Mouse (Mus musculus): ENCODE data around the gene Card10. TPM values are rescaled to one million over a fixed set of nuclear protein-coding genes. Genes with fewer than 3 reads are reported as not detected.

Card10 gene
- polyA plus RNA-seq, 1 experiment from 2014 or later: 5.2 TPM

DNA sequence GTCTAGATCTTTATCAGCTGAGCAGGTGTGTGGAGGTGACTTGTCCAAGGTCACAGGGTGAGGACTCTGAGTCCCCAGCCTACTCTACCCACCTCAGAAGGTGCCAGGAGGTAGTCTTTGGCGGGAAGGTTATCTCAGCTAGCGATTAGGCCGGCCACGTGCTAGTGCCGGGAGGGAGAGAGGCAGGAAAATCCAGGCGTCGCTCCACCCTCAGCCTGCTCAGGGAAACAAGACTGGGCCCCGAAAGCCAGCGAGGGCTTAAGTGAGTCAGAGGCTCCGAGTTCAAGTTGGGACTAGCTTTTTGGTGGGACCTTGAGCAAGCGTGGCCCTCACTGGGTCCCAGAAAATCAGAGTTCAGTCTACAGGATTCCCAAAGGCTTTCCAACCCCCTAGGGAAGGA lies 42.5 kb upstream of the Card10 start:
- H3K4me2 ChIP-seq (ENCODE audit: low read depth, low read length): peak overlapping the region; percentile 80
- H3K4me1 ChIP-seq (ENCODE audit: control insufficient read depth, insufficient read depth, low read length): peaks cover 51% of the 10 kb centered on the region
- H3K27ac ChIP-seq (ENCODE audit: low read length): peak overlapping the region; percentile 89
- peaks cover 5% of the 10 kb centered on the region; the same call in 1 of the 2 replicates for H3K36me3 ChIP-seq (ENCODE audit: control insufficient read depth, insufficient read depth, low read length)
- H3K4me3 ChIP-seq (ENCODE audit: low read length): peak overlapping the region; percentile 64
- peak; percentile 19; the same call in 1 of the 2 replicates for ATAC-seq
- no peaks in the 10 kb centered on the region for H3K27me3 ChIP-seq (replicated peaks; ENCODE audit: control insufficient read depth, insufficient read depth, low read length)
- peak overlapping the region; percentile 94 for H3K9ac ChIP-seq (ENCODE audit: low read depth, low read length)
- 50% methylated on average over 11 of the region's 11 CpGs for WGBS
- H3K9me3 ChIP-seq (ENCODE audit: control insufficient read depth, low read length): no peaks in the 10 kb centered on the region

DNA sequence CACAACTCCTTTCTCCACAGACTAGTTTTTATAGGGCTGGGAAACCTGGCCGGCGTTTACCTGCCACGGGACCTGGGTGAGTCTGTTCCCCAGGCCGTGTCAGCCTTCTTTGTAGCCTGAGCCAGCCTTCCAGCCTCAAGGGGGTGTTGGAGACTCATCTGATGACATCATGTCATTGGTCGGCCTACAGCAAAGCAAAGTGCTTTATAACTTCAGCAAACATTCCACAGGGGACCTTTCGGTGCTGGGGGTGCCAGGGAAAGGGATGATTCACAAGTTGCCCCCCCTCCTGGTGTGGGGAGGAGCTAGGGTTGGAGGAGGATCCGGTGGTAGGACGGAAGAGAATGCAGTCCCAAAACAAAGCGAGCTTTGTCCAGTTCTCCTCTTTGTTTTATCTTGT lies 41.9 kb upstream of the Card10 start:
- H3K36me3 ChIP-seq (ENCODE audit: control insufficient read depth, insufficient read depth, low read length): peaks cover 4% of the 10 kb centered on the region; the same call in 1 of the 2 replicates
- peak overlapping the region; percentile 89 for H3K27ac ChIP-seq (ENCODE audit: low read length)
- H3K9ac ChIP-seq (ENCODE audit: low read depth, low read length): peak overlapping the region; percentile 94
- H3K9me3 ChIP-seq (ENCODE audit: control insufficient read depth, low read length): no peaks in the 10 kb centered on the region
- 17% methylated on average over 9 of the region's 9 CpGs for WGBS
- peak overlapping the region; percentile 64 for H3K4me3 ChIP-seq (ENCODE audit: low read length)
- peak; percentile 52 for ATAC-seq
- peak overlapping the region; percentile 80 for H3K4me2 ChIP-seq (ENCODE audit: low read depth, low read length)
- no peaks in the 10 kb centered on the region for H3K27me3 ChIP-seq (replicated peaks; ENCODE audit: control insufficient read depth, insufficient read depth, low read length)
- H3K4me1 ChIP-seq (ENCODE audit: control insufficient read depth, insufficient read depth, low read length): peaks cover 51% of the 10 kb centered on the region

- Histone ChIP-seq H3K9ac (ENCODE audit: low read depth, low read length) (peak overlapping the region; percentile 94), H3K4me3 (ENCODE audit: low read length) (peak overlapping the region; percentile 64), H3K4me1 (ENCODE audit: control insufficient read depth, insufficient read depth, low read length) (peaks cover 56% of the 10 kb centered on the region), H3K27ac (ENCODE audit: low read length) (peak overlapping the region; percentile 89), H3K4me2 (ENCODE audit: low read depth, low read length) (peak overlapping the region; percentile 80), H3K9me3 (ENCODE audit: control insufficient read depth, low read length) (no peaks in the 10 kb centered on the region), H3K36me3 (ENCODE audit: control insufficient read depth, insufficient read depth, low read length) (0 out of 2 replicates have a peak, but pooled peaks cover 3% of the 10 kb centered on the region), H3K27me3 (replicated peaks; ENCODE audit: control insufficient read depth, insufficient read depth, low read length) (no peaks in the 10 kb centered on the region)
- peak; percentile 36; the same call in 1 of the 2 replicates for ATAC-seq
- WGBS: 27% methylated on average over 21 of the region's 21 CpGs
These were observed 41.0 kb upstream of the Card10 start for GRCm38 (mm10) chr15:78843581-78844469.

GRCm38 (mm10) chr15:78842371-78843163 lies 39.7 kb upstream of the Card10 start, which contains the start of gene Cdc42ep1:
Gene Cdc42ep1 (plus strand): TSS chr15:78842624.
- no peaks in the 10 kb centered on the region for H3K36me3 ChIP-seq (ENCODE audit: control insufficient read depth, insufficient read depth, low read length)
- peaks cover 56% of the 10 kb centered on the region for H3K4me1 ChIP-seq (ENCODE audit: control insufficient read depth, insufficient read depth, low read length)
- under 1% methylated on average over 68 of the region's 86 CpGs for WGBS
- H3K27me3 ChIP-seq (replicated peaks; ENCODE audit: control insufficient read depth, insufficient read depth, low read length): no peaks in the 10 kb centered on the region
- ATAC-seq: peak; percentile 78
- peak within 1 kb of the TSS; percentile 94 for H3K9ac ChIP-seq (ENCODE audit: low read depth, low read length)
- H3K27ac ChIP-seq (ENCODE audit: low read length): peak within 1 kb of the TSS; percentile 89
- H3K9me3 ChIP-seq (ENCODE audit: control insufficient read depth, low read length): no peaks in the 10 kb centered on the region
- H3K4me3 ChIP-seq (ENCODE audit: low read length): peak within 1 kb of the TSS; percentile 64
- peak within 1 kb of the TSS; percentile 80 for H3K4me2 ChIP-seq (ENCODE audit: low read depth, low read length)

GRCm38 (mm10) chr15:78841161-78841790 lies 38.4 kb upstream of the Card10 start:
- Histone ChIP-seq H3K27me3 (replicated peaks; ENCODE audit: control insufficient read depth, insufficient read depth, low read length) (no peaks in the 10 kb centered on the region), H3K9me3 (ENCODE audit: control insufficient read depth, low read length) (no peaks in the 10 kb centered on the region), H3K9ac (ENCODE audit: low read depth, low read length) (0 out of 2 replicates have a peak overlapping the region, but pooled peaks have one; percentile 94), H3K4me2 (ENCODE audit: low read depth, low read length) (no peak overlapping the region), H3K4me3 (ENCODE audit: low read length) (no peak overlapping the region), H3K4me1 (ENCODE audit: control insufficient read depth, insufficient read depth, low read length) (peaks cover 56% of the 10 kb centered on the region), H3K36me3 (ENCODE audit: control insufficient read depth, insufficient read depth, low read length) (no peaks in the 10 kb centered on the region), H3K27ac (ENCODE audit: low read length) (no peak overlapping the region)
- no peak for ATAC-seq
- 69% methylated on average over 6 of the region's 6 CpGs for WGBS

GRCm38 (mm10) chr15:78840751-78841150 lies 37.9 kb upstream of the Card10 start:
- no peak overlapping the region for H3K4me3 ChIP-seq (ENCODE audit: low read length)
- no peaks in the 10 kb centered on the region for H3K9me3 ChIP-seq (ENCODE audit: control insufficient read depth, low read length)
- no peaks in the 10 kb centered on the region for H3K36me3 ChIP-seq (ENCODE audit: control insufficient read depth, insufficient read depth, low read length)
- WGBS: 54% methylated on average over 11 of the region's 11 CpGs
- peaks cover 57% of the 10 kb centered on the region for H3K4me1 ChIP-seq (ENCODE audit: control insufficient read depth, insufficient read depth, low read length)
- H3K27me3 ChIP-seq (replicated peaks; ENCODE audit: control insufficient read depth, insufficient read depth, low read length): no peaks in the 10 kb centered on the region
- peak overlapping the region; percentile 48 for H3K27ac ChIP-seq (ENCODE audit: low read length)
- ATAC-seq: no peak
- H3K9ac ChIP-seq (ENCODE audit: low read depth, low read length): no peak overlapping the region; the same call in 1 of the 2 replicates
- H3K4me2 ChIP-seq (ENCODE audit: low read depth, low read length): no peak overlapping the region

GRCm38 (mm10) chr15:78840241-78840640 lies 37.4 kb upstream of the Card10 start:
- Histone ChIP-seq H3K27ac (ENCODE audit: low read length) (peak overlapping the region; percentile 75), H3K9me3 (ENCODE audit: control insufficient read depth, low read length) (no peaks in the 10 kb centered on the region), H3K4me2 (ENCODE audit: low read depth, low read length) (no peak overlapping the region), H3K9ac (ENCODE audit: low read depth, low read length) (peak overlapping the region; percentile 48), H3K27me3 (replicated peaks; ENCODE audit: control insufficient read depth, insufficient read depth, low read length) (no peaks in the 10 kb centered on the region), H3K36me3 (ENCODE audit: control insufficient read depth, insufficient read depth, low read length) (no peaks in the 10 kb centered on the region), H3K4me3 (ENCODE audit: low read length) (no peak overlapping the region), H3K4me1 (ENCODE audit: control insufficient read depth, insufficient read depth, low read length) (peaks cover 57% of the 10 kb centered on the region)
- WGBS: 51% methylated on average over 3 of the region's 3 CpGs
- ATAC-seq: no peak

DNA sequence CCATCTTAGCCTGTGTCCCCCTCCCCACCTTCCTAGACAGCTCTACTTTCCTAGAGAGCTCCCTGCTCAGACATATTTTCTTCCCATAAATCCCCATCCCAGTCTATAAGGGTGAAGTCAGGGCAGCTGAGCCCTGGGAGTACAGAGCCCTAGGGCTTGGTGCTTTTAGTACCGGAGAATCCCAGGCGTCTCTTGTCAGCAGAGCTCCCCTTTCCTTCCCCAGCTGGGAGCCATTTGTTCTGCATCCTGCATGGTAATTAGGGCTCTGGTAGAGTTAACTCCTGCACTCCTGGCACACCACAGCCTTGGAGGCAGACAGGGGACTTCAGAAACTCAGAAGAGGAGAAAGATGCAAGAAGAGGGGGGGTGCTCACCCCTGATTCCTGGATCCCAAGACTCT lies 36.9 kb upstream of the Card10 start:
- H3K4me2 ChIP-seq (ENCODE audit: low read depth, low read length): no peak overlapping the region
- peak overlapping the region; percentile 75 for H3K27ac ChIP-seq (ENCODE audit: low read length)
- 23% methylated on average over 2 of the region's 2 CpGs for WGBS
- H3K4me3 ChIP-seq (ENCODE audit: low read length): no peak overlapping the region
- no peaks in the 10 kb centered on the region for H3K27me3 ChIP-seq (replicated peaks; ENCODE audit: control insufficient read depth, insufficient read depth, low read length)
- no peak for ATAC-seq
- H3K36me3 ChIP-seq (ENCODE audit: control insufficient read depth, insufficient read depth, low read length): no peaks in the 10 kb centered on the region
- peaks cover 57% of the 10 kb centered on the region for H3K4me1 ChIP-seq (ENCODE audit: control insufficient read depth, insufficient read depth, low read length)
- peak overlapping the region; percentile 48; the same call in 1 of the 2 replicates for H3K9ac ChIP-seq (ENCODE audit: low read depth, low read length)
- no peaks in the 10 kb centered on the region for H3K9me3 ChIP-seq (ENCODE audit: control insufficient read depth, low read length)
